Mouse (Mus musculus) stomach, embryonic 15.5 days (tissue): ENCODE data around the gene Cenpc1. TPM values are rescaled to one million over a fixed set of nuclear protein-coding genes. Genes with fewer than 3 reads are reported as not detected.
A peak's percentile ranks its signal among the peaks of the same experiment; 100 is the strongest.

Source experiments
- ATAC-seq: fragments of 200-750 bp; cut with Nextera tagmentation; 2 replicates; pipeline ENCODE4 v1.8.0; 2017; ENCODE audit warnings: low read depth, moderate number of reproducible peaks, moderate TSS enrichment; ENCODE audit not compliant: insufficient read depth, low FRiP score
- H3K27ac ChIP-seq: fragments of 300-500 bp; sonication (generic); 2 replicates; pipeline ENCODE4 v1.5.1; 2015; ENCODE audit warnings: mild to moderate bottlenecking, inconsistent platforms
- H3K27me3 ChIP-seq: fragments of 300-500 bp; sonication (generic); replicated peaks from 2 replicates; pipeline ENCODE4 v1.6.1; 2015; ENCODE audit warnings: inconsistent platforms
- H3K36me3 ChIP-seq: fragments of 300-500 bp; sonication (generic); 2 replicates; pipeline ENCODE4 v1.6.1; 2015; ENCODE audit warnings: inconsistent platforms
- H3K4me1 ChIP-seq: fragments of 300-500 bp; sonication (generic); 2 replicates; pipeline ENCODE4 v1.6.1; 2015; ENCODE audit warnings: inconsistent platforms
- H3K4me2 ChIP-seq: fragments of 300-500 bp; sonication (generic); 2 replicates; pipeline ENCODE4 v1.6.1; 2015; ENCODE audit warnings: mild to moderate bottlenecking, inconsistent platforms
- H3K4me3 ChIP-seq: fragments of 300-500 bp; sonication (generic); replicated peaks from 2 replicates; pipeline ENCODE4 v1.5.1; 2015; ENCODE audit warnings: inconsistent platforms
- H3K9ac ChIP-seq: fragments of 300-500 bp; sonication (generic); 2 replicates; pipeline ENCODE4 v1.6.1; 2015; ENCODE audit warnings: inconsistent platforms
- H3K9me3 ChIP-seq: fragments of 300-500 bp; sonication (generic); 2 replicates; pipeline ENCODE4 v1.6.1; 2016; ENCODE audit warnings: inconsistent platforms
- WGBS: fragments of 180-500 bp; shearing (Covaris S2); methylation state at CpG from one replicate; pipeline ENCODE4 v1.1.7; 2015; 5-methylcytosine and 5-hydroxymethylcytosine counted together
- polyA plus RNA-seq: library from polyadenylated mRNA; unstranded; fragments of >200 nt; fragmentation: Nextera tagmentation; extraction: Ambion mirVana; gene quantifications from 2 replicates; pipeline ENCODE4 v1.2.1, GENCODE M21; 2015

The Cenpc1 gene
- polyA plus RNA-seq, 1 experiment from 2014 or later = 30.3 TPM

- Histone ChIP-seq H3K4me3 (no peak overlapping the region), H3K27me3 (no peaks in the 10 kb centered on the region), H3K27ac (no peak overlapping the region), H3K4me1 (no peaks in the 10 kb centered on the region), H3K36me3 (no peaks in the 10 kb centered on the region), H3K9ac (no peak overlapping the region), H3K4me2 (no peak overlapping the region), H3K9me3 (no peaks in the 10 kb centered on the region)
- no peak for ATAC-seq
- 75% methylated on average over 3 of the region's 3 CpGs for WGBS
Measured at GRCm38 (mm10) chr5:86078720-86079334, 13.4 kb upstream of the Cenpc1 start.

GRCm38 (mm10) chr5:86072756-86073386 is 7.5 kb upstream of the Cenpc1 start:
- ATAC-seq = no peak
- H3K36me3 ChIP-seq = no peaks in the 10 kb centered on the region
- H3K27me3 ChIP-seq = no peaks in the 10 kb centered on the region
- H3K4me1 ChIP-seq = no peaks in the 10 kb centered on the region
- no peaks in the 10 kb centered on the region for H3K9me3 ChIP-seq
- H3K4me3 ChIP-seq = no peak overlapping the region
- no peak overlapping the region for H3K9ac ChIP-seq
- no peak overlapping the region for H3K27ac ChIP-seq
- H3K4me2 ChIP-seq = no peak overlapping the region
- WGBS = 74% methylated on average over 4 of the region's 4 CpGs

GRCm38 (mm10) chr5:86071538-86071937 is 6.2 kb upstream of the Cenpc1 start, which contains the start of gene Stap1:
Stap1 (plus strand) TSS chr5:86071746.
- ATAC-seq = no peak
- Histone ChIP-seq H3K27me3 (no peaks in the 10 kb centered on the region), H3K9me3 (no peaks in the 10 kb centered on the region), H3K27ac (no peak within 1 kb of the TSS), H3K4me2 (no peak within 1 kb of the TSS), H3K36me3 (no peaks in the 10 kb centered on the region), H3K4me3 (no peak within 1 kb of the TSS), H3K4me1 (peaks cover 3% of the 10 kb centered on the region; the same call in 1 of the 2 replicates), H3K9ac (no peak within 1 kb of the TSS)
- 53% methylated on average over 7 of the region's 7 CpGs for WGBS

GRCm38 (mm10) chr5:86069121-86069520 is 3.7 kb upstream of the Cenpc1 start:
- no peak overlapping the region for H3K9ac ChIP-seq
- no peaks in the 10 kb centered on the region for H3K36me3 ChIP-seq
- H3K9me3 ChIP-seq = no peaks in the 10 kb centered on the region
- no peak overlapping the region for H3K27ac ChIP-seq
- H3K4me1 ChIP-seq = peaks cover 3% of the 10 kb centered on the region; the same call in 1 of the 2 replicates
- no peak overlapping the region for H3K4me3 ChIP-seq
- WGBS = 73% methylated on average over 6 of the region's 6 CpGs
- no peak overlapping the region for H3K4me2 ChIP-seq
- ATAC-seq = no peak
- H3K27me3 ChIP-seq = no peaks in the 10 kb centered on the region

- Histone ChIP-seq H3K36me3 (no peaks in the 10 kb centered on the region), H3K27ac (no peak overlapping the region), H3K9ac (no peak overlapping the region), H3K9me3 (no peaks in the 10 kb centered on the region), H3K4me2 (no peak overlapping the region), H3K4me3 (no peak overlapping the region), H3K27me3 (no peaks in the 10 kb centered on the region), H3K4me1 (peaks cover 3% of the 10 kb centered on the region; the same call in 1 of the 2 replicates)
- 79% methylated on average over 3 of the region's 3 CpGs for WGBS
- ATAC-seq = no peak
Measured at GRCm38 (mm10) chr5:86068451-86068850, 3.1 kb upstream of the Cenpc1 start.

GRCm38 (mm10) chr5:86066551-86066929 is 1.2 kb upstream of the Cenpc1 start:
- Histone ChIP-seq H3K9ac (no peak overlapping the region), H3K4me2 (peak overlapping the region; percentile 76), H3K4me3 (peak overlapping the region; percentile 76), H3K27me3 (no peaks in the 10 kb centered on the region), H3K4me1 (peaks cover 3% of the 10 kb centered on the region; the same call in 1 of the 2 replicates), H3K27ac (peak overlapping the region; percentile 83), H3K36me3 (no peaks in the 10 kb centered on the region), H3K9me3 (no peaks in the 10 kb centered on the region)
- under 1% methylated on average over 17 of the region's 17 CpGs for WGBS
- 0 out of 2 replicates have a peak, but pooled peaks have one; percentile 6 for ATAC-seq

- no peaks in the 10 kb centered on the region for H3K27me3 ChIP-seq
- H3K9ac ChIP-seq = no peak overlapping the region
- H3K4me1 ChIP-seq = peaks cover 3% of the 10 kb centered on the region; the same call in 1 of the 2 replicates
- no peaks in the 10 kb centered on the region for H3K9me3 ChIP-seq
- H3K4me2 ChIP-seq = peak overlapping the region; percentile 76
- WGBS = under 1% methylated on average over 17 of the region's 17 CpGs
- no peaks in the 10 kb centered on the region for H3K36me3 ChIP-seq
- ATAC-seq = peak; percentile 41
- H3K27ac ChIP-seq = peak overlapping the region; percentile 83
- peak overlapping the region; percentile 76 for H3K4me3 ChIP-seq
Measured at GRCm38 (mm10) chr5:86065876-86066550, 630 bp upstream of the Cenpc1 start.

GRCm38 (mm10) chr5:86063501-86063900 is 1.9 kb downstream of the Cenpc1 start:
- Histone ChIP-seq H3K36me3 (no peaks in the 10 kb centered on the region), H3K27me3 (no peaks in the 10 kb centered on the region), H3K4me2 (peak overlapping the region; percentile 48), H3K4me1 (peaks cover 3% of the 10 kb centered on the region; the same call in 1 of the 2 replicates), H3K4me3 (no peak overlapping the region), H3K27ac (no peak overlapping the region), H3K9me3 (no peaks in the 10 kb centered on the region), H3K9ac (no peak overlapping the region)
- no peak for ATAC-seq
- 89% methylated on average over 1 of the region's 1 CpGs for WGBS

- Histone ChIP-seq H3K27me3 (no peaks in the 10 kb centered on the region), H3K36me3 (peaks cover 15% of the 10 kb centered on the region; the same call in 1 of the 2 replicates), H3K9ac (no peak overlapping the region), H3K27ac (no peak overlapping the region), H3K4me2 (no peak overlapping the region), H3K4me1 (no peaks in the 10 kb centered on the region), H3K4me3 (no peak overlapping the region), H3K9me3 (no peaks in the 10 kb centered on the region)
- ATAC-seq = no peak
- 86% methylated on average over 2 of the region's 2 CpGs for WGBS
Measured at GRCm38 (mm10) chr5:86029820-86030219, 35.6 kb downstream of the Cenpc1 start.

GRCm38 (mm10) chr5:85996545-85997510 is 68.6 kb downstream of the Cenpc1 start:
- 83% methylated on average over 6 of the region's 6 CpGs for WGBS

GRCm38 (mm10) chr5:85994551-85994950 is 70.8 kb downstream of the Cenpc1 start:
- Histone ChIP-seq H3K27ac (no peak overlapping the region), H3K9me3 (no peaks in the 10 kb centered on the region), H3K27me3 (no peaks in the 10 kb centered on the region), H3K4me1 (no peaks in the 10 kb centered on the region), H3K4me2 (no peak overlapping the region), H3K36me3 (no peaks in the 10 kb centered on the region), H3K4me3 (no peak overlapping the region), H3K9ac (no peak overlapping the region)
- WGBS = 43% methylated on average over 1 of the region's 1 CpGs
- no peak for ATAC-seq

More at GRCm38 (mm10) chr5:85996545-85997510, 68.6 kb downstream of the Cenpc1 start:
- H3K4me2 ChIP-seq = no peak overlapping the region
- no peak for ATAC-seq
- no peak overlapping the region for H3K27ac ChIP-seq
- H3K9ac ChIP-seq = no peak overlapping the region
- H3K4me3 ChIP-seq = no peak overlapping the region
- H3K27me3 ChIP-seq = no peaks in the 10 kb centered on the region
- H3K9me3 ChIP-seq = no peaks in the 10 kb centered on the region
- H3K36me3 ChIP-seq = no peaks in the 10 kb centered on the region
- H3K4me1 ChIP-seq = no peaks in the 10 kb centered on the region
